Mouse (Mus musculus) monocyte, adult 2 months (primary cell): ENCODE measurements around the gene Ssh1.

Experiments used
- DNase-seq, 2 experiments: peaks; one replicate each; pipeline ENCODE4 v3.0.0; 2022; ENCODE audit warnings: low spot score in 2 of 2, low read depth in 1 of 2

The Ssh1 gene

DNA sequence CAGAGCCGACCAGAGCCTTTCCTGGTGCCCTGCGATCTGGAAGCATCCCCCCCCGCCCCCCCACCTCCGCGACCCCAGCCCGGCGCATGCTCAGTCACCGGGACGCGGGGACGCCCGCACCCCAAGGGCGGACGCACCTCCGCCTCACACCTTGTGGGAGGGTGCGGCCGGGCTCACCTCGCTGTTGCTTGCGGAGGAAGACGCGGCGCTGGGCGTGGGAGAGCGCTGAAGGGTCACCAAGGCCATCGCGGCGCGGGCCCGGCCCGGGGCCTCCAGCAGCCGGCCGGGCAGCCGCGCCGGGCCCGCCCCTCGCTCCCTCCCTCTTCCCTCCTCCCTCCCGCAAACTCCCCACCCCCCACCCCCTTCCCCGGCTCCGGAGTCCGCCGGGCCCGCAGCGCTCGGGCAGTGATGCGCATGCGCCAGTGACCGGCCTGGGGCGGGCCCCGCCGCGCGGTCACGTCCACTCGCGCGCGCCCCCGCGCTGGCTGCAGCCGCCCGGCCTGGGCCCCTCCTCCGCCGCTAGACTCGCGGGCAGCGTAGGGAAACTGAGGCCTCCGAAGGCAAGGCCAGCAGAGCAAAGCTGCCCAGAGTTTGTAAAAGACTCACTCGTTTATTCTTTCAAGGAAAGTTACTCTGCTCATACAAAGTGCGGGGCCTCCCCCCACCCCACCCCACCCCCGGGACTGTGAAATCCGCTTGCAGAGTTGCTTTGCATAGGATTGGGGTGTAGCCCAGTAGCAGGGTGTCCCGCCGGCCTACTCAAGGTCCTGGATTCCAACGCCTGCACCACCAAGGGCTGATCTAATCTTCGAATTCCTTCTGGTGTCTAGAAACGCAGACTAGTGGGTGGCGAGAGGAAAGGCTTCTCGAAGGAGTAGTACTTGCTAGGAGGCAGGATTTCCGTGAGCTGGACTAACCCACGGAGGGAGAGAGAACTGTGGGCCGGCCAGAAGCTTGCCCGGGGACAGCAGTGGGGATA is at the start of gene Ssh1:
TSS of gene Ssh1 (minus strand) at position 408 of the 979 bp plus-strand sequence.
- peak in 1 of 2 experiments; percentile 58 for DNase-seq

DNA sequence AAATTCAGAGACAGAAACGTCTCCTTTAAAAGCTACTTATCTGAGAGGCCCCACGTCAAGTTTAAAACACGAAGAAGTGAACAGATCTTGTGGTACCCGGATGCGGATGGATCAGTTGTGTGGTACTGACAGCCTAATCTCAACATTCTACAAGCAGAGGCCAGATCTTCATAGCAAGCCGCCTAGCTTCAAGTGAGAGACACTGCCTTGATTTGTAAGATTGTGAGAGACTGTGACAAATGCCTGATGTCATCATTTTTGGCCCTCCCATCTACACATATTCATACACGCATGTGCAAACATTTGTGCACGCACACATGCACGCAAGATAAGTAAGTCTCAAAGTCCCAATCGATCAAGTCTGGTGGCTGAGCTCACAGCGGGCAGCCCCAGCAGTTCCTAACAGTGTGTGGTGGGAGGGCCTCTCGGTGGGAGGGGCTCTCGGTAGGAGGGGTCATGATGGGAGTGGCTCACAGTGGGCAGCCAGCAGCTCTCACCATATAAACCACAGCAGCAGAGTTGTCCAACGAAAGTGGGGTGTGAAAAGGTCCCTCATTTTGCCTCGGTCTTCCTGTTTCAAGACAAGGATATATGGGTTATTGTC is 47.7 kb upstream of the Ssh1 start:
- DNase-seq = peak in 1 of 2 experiments; percentile 7

GRCm38 (mm10) chr5:114040911-114041310 is 47.2 kb upstream of the Ssh1 start:
- no peak for DNase-seq

- DNase-seq = no peak
These were observed 46.8 kb upstream of the Ssh1 start for GRCm38 (mm10) chr5:114040508-114040907.

DNA sequence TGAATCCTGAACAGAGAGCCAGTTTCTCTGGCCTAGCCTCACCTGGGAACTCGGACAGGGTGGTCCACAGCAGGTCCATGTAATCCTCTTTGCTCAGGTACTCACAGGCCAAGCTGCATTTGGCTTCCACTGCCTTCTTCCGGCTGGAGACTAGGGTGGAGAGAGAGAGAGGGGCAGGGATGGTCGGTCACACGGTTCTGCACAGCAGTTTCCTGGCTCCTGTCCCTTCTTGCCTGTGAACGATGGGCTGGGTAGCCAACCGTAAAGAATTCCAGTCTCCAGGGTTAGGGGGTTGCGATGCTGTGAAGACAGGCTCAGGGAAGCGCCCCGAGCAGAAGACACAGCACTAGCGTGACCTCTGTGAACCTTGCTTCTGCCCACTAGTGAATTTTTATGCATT is 41.4 kb upstream of the Ssh1 start:
- no peak for DNase-seq

- DNase-seq = no peak
These were observed 40.7 kb upstream of the Ssh1 start for GRCm38 (mm10) chr5:114034393-114034792.

DNA sequence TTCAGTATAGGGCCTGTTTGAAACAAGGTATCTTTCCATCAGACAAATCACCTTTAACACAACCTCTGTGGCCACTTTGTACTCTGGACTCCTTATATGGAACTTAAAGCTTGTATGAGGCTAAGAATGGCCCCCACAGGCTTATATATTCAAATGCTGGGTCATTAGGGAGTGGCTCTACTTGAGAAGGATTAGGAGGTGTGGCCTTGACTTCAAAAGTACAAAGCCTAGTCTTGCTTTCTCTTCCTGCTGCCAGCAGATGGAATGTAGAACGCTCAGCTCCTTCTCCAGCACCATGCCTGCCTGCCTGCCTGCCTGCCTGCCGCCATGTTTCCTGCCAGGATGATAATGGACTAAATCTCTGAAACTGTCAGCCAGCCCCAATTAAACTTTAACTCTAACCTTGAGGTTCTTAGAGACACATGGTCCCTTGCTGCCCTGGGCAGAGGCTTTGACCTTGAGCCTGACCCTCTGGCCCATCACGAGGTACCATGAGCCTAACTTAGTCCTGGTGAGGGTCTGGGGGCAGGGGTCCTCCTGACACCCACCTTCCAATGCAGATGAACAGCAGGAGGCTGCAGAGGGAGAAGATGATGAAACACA is 38.6 kb upstream of the Ssh1 start:
- no peak for DNase-seq

- DNase-seq = no peak
These were observed 37.0 kb upstream of the Ssh1 start for GRCm38 (mm10) chr5:114030652-114031051.

GRCm38 (mm10) chr5:114028111-114028510 is 34.4 kb upstream of the Ssh1 start:
- no peak for DNase-seq

GRCm38 (mm10) chr5:114027217-114027944 is 33.7 kb upstream of the Ssh1 start:
- DNase-seq = no peak

DNA sequence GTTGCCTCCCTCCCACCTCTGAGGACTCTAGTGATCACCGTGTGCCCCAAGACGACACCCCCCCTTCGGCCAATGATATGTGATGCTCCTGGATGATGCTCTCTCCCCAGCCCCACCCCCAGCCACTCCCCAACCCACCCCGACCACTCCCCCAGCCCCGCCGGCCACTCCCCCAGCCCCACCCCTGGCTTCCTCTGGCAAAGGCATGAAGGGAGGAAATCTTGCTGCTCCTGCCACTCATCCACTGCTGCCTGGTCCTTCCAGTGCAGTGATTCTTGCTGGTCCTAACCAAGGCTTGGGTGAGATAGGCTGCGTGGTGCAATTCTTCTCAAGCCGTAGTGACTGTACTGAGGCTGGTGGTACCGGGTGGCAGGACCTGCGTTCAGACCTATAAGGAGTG is 31.2 kb upstream of the Ssh1 start:
- no peak for DNase-seq

GRCm38 (mm10) chr5:114024390-114024789 is 30.7 kb upstream of the Ssh1 start:
- no peak for DNase-seq

DNA sequence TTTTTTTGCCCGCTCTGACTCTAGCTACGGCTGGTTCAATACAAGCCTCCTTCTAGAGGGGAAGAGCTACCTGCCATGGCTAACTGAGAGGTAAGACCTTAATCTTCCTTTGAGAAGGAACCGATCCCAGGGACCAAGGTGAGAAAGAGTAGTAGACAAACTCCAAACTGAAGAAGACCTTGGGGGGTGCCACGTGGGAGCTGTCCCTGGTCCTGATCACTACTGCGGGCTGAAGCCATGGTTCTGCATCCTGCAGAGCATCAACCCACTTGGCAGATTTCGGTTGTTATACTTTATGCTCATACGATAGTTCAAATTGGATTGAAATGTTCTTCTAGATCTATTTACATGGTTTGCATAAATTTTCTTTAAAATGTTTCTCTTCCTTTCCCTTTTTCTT is 21.4 kb upstream of the Ssh1 start:
- no peak for DNase-seq

DNA sequence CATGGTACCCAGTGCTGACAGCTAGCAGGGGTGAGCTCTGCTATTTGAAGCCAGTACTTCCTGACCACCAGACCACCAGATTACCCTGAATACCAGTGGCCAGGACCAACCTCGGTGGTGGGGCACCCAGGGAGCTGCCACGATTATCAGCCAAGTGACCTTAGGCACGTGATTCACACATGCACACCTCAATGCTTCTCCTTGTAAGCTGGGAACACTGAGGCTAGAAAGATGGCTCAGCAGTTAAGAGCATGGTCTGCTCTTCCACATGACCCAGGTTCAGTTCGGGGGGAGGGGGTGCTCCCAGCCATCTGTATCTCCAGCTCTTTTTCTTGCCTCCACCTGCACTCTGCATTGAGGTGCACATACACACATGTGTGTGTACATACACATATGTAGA is 15.4 kb upstream of the Ssh1 start:
- DNase-seq = no peak

GRCm38 (mm10) chr5:114007753-114008453 is 14.2 kb upstream of the Ssh1 start:
- DNase-seq = no peak

DNA sequence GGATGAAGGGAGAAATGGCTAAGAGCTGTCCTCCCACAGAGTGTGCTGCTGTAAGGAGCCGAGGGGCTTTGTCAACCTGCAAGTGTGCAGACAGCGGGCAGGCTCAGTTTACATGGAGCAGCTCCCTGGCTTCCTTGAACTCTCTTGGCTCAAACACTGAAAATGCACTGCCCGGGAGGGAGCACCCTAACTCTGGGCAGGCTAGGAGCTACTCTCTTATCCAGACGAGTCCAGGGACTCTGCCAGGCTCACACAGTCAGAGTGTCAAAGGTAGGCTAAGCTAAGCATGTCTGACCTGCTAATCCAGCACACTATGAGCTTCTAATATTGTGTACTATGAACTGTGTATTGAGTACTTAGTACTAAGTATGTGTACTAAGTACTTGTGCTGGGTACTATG is 13.3 kb upstream of the Ssh1 start:
- DNase-seq = no peak

DNA sequence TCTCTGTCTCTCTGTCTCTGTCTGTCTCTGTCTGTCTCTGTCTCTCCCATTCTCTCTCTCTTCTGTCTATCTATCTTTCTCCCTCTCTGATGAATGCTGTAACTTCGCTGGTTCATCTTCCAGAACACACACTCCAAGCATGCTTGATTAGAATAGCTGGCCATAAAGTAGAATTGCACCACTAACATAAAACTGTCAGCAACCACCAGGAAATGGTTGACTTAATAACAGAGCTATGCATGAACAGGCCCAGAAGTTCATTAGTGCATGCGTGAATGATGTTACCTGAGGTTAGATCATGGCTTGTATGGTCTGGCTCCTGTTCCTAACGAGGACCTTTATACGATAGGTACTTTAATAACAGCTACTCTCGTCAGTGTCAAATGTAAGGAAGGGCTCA is 11.4 kb upstream of the Ssh1 start:
- no peak for DNase-seq

- DNase-seq = no peak
These were observed 10.9 kb upstream of the Ssh1 start for GRCm38 (mm10) chr5:114004573-114004972.

- DNase-seq = no peak
These were observed 9.8 kb upstream of the Ssh1 start, which contains the start of gene Dao for GRCm38 (mm10) chr5:114003542-114003941. TSS of gene Dao (plus strand) at chr5:114003703.

DNA sequence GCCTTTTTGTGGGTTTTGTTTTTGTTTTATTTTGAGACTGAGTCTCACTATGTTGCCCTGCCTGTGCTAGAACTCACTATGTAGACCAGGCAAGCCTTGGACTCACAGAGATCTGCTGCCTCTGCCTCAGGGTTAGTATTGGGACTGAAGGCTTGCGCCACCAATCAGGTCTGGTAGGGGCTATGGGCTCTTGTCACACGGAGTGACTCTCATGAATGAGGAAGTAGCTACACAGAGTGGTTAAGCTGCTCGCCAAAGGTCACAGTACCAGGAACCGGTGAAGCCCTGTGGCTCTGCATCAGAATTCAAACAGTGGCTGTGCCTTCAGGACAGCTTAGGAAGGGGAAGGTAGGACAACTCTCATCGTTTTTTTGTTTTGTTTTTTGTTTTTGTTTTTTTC is 5.7 kb upstream of the Ssh1 start:
- peak; percentile 48 to 69 for DNase-seq

GRCm38 (mm10) chr5:113996458-113996857 is 2.8 kb upstream of the Ssh1 start:
- no peak for DNase-seq
